Mouse (Mus musculus) heart, embryonic 14.5 days (tissue): ENCODE measurements around the gene Tbr1. TPM values are rescaled to one million over a fixed set of nuclear protein-coding genes. Genes with fewer than 3 reads are reported as not detected.

Experiments
- ATAC-seq: fragments of 200-750 bp; cut with Nextera tagmentation; 2 replicates; pipeline ENCODE4 v1.8.0; 2017; ENCODE audit warnings: low read depth, moderate TSS enrichment; ENCODE audit not compliant: insufficient number of reproducible peaks, insufficient read depth, low FRiP score
- H3K27ac ChIP-seq, 2 experiments: fragments of 200-500 bp in 1 of 2; fragments of 300-500 bp in 1 of 2; sonication (generic) in 1 of 2; replicated peaks in 1 of 2; 2 replicates each; pipeline ENCODE4 v1.5.1; 2012 to 2014; ENCODE audit warnings: low read depth in 2 of 2, low read length in 2 of 2, control low read depth in 1 of 2, mild to moderate bottlenecking in 1 of 2, mixed read lengths in 1 of 2; ENCODE audit not compliant: control insufficient read depth in 1 of 2, insufficient read depth in 1 of 2
- H3K27me3 ChIP-seq: fragments of 300-500 bp; sonication (generic); 2 replicates; pipeline ENCODE4 v1.6.1; 2014; ENCODE audit warnings: mild to moderate bottlenecking, low read length, control low read depth; ENCODE audit not compliant: control insufficient read depth, insufficient read depth
- H3K36me3 ChIP-seq: fragments of 300-500 bp; sonication (generic); 2 replicates; pipeline ENCODE4 v1.6.1; 2014; ENCODE audit warnings: mild to moderate bottlenecking, control low read depth, low read length, mixed read lengths; ENCODE audit not compliant: control insufficient read depth, insufficient read depth
- H3K4me1 ChIP-seq, 2 experiments: fragments of 200-500 bp in 1 of 2; fragments of 300-500 bp in 1 of 2; sonication (generic) in 1 of 2; 2 replicates each; pipeline ENCODE4 v1.6.1; 2012 to 2014; ENCODE audit warnings: low read length in 2 of 2, control low read depth in 1 of 2, mixed read lengths in 1 of 2; ENCODE audit not compliant: control insufficient read depth in 2 of 2, insufficient read depth in 2 of 2
- H3K4me2 ChIP-seq: fragments of 300-500 bp; sonication (generic); 2 replicates; pipeline ENCODE4 v1.6.1; 2014; ENCODE audit warnings: mild to moderate bottlenecking, low read length
- H3K4me3 ChIP-seq, 2 experiments: fragments of 200-500 bp in 1 of 2; fragments of 300-500 bp in 1 of 2; sonication (generic) in 1 of 2; 2 replicates each; pipeline ENCODE4 v1.5.1; 2012 to 2014; ENCODE audit warnings: low read length in 2 of 2, mild to moderate bottlenecking in 2 of 2, control low read depth in 1 of 2, low read depth in 1 of 2, moderate library complexity in 1 of 2; ENCODE audit not compliant: control insufficient read depth in 1 of 2, insufficient read depth in 1 of 2
- H3K9ac ChIP-seq: fragments of 300-500 bp; sonication (generic); 2 replicates; pipeline ENCODE4 v1.6.1; 2014; ENCODE audit warnings: mild to moderate bottlenecking, low read length
- H3K9me3 ChIP-seq: fragments of 300-500 bp; sonication (generic); 2 replicates; pipeline ENCODE4 v1.6.1; 2016; ENCODE audit warnings: low read length, control low read depth; ENCODE audit not compliant: control insufficient read depth
- WGBS: fragments of 180-500 bp; shearing (Covaris S2); extraction: QIAGEN DNeasy Blood & Tissue Kit; methylation state at CpG from one replicate; pipeline ENCODE4 v1.1.7; 2014; 5-methylcytosine and 5-hydroxymethylcytosine counted together
- microRNA-seq: library from miRNA; unstranded; fragments of <30 nt; microRNA quantifications from one replicate; pipeline ENCODE4, GENCODE M21; 2016
- polyA plus RNA-seq: library from polyadenylated mRNA; unstranded; fragments of >200 nt; fragmentation: Nextera tagmentation; extraction: Ambion mirVana; gene quantifications from 2 replicates; pipeline ENCODE4 v1.2.1, GENCODE M21; 2014

Gene Tbr1
- polyA plus RNA-seq, 1 experiment from 2014 or later = not detected

DNA sequence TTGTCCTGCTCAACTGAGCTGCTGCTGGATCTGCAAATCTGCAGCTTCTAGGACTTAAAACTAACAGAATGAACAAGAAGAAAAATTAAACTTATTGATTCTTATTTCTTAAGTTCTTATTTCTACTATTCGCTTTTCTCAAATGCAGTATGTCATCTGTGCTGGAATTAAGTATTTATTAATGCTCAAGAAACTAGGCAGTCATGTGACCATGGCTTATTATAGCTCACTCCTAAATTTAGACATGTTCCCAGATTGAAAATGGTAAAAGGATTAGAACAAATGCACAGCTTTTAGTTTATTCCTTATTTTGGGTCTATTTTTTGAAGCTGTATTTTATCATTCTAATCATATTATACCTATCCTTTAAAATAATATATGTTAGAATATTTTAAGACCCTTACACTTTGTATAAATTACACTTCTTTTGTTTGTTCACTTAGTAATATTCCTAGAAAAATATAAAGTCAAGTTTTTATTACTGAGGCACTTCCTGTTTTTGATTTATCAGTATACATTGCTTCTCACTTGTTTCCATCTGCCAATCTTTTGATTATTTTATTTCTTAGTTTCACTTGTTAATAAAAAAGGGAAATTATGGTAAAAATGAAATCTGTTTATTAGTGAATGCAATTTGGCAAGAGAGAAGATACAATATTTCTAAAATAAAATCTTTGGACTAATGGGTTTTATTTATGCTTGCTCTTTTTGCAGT lies 20.9 kb downstream of the Tbr1 start:
- Histone ChIP-seq H3K9ac (no peak overlapping the region), H3K27ac (no peak overlapping the region), H3K4me3 (no peak overlapping the region), H3K27me3 (peaks cover 10% of the 10 kb centered on the region; the same call in 1 of the 2 replicates), H3K4me2 (no peak overlapping the region), H3K9me3 (no peaks in the 10 kb centered on the region), H3K36me3 (no peaks in the 10 kb centered on the region), H3K4me1 (no peaks in the 10 kb centered on the region)
- no peak for ATAC-seq
- WGBS = 64% methylated on average over 1 of the region's 1 CpGs

DNA sequence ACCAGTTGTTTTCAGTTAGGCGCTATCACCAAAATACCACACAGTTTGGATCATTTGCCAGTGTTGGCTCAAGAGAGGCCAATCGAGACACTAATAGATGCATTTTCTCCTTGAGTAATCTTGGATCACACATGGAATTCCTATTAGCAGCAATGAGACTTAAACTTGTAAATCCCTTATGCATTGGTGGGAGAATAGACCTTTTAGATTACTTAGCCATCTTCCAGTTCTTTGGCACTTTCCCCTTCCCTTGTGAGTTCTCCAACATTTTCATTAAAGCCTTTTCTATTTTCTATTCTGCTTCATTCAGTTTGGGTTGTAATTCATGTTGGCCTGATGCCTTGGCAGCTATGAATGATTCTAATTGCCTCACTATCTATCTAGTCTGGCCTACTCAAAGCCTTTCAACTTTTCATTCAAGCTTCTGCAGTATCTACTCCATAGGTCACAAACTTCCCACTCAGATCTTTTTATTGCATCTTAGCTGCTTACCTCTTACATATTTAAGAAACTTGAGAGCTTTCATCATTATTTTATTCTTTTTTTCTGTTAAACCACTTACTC lies 34.6 kb downstream of the Tbr1 start:
- no peak for ATAC-seq
- H3K4me1 ChIP-seq = no peaks in the 10 kb centered on the region
- no peak overlapping the region for H3K27ac ChIP-seq
- H3K36me3 ChIP-seq = no peaks in the 10 kb centered on the region
- 76% methylated on average over 2 of the region's 2 CpGs for WGBS
- no peaks in the 10 kb centered on the region for H3K9me3 ChIP-seq
- H3K4me3 ChIP-seq = no peak overlapping the region
- no peak overlapping the region for H3K4me2 ChIP-seq
- H3K9ac ChIP-seq = no peak overlapping the region
- no peaks in the 10 kb centered on the region for H3K27me3 ChIP-seq

Small RNA genes within 50 kb of the gene (microRNA-seq; reads per million reads assigned to microRNA genes)
- not detected for gene Gm22403

Other genes with a start within 250 kb of the Tbr1 start
- 26.1 and 26.3 TPM in 2 replicates for gene Tank, start 224.3 kb upstream of the Tbr1 start, polyA plus RNA-seq
- 128 and 134 TPM in 2 replicates for gene Psmd14, start 91.2 kb upstream of the Tbr1 start, polyA plus RNA-seq
- 0.23 and 0.46 TPM in 2 replicates for gene Slc4a10, start 243.5 kb downstream of the Tbr1 start, polyA plus RNA-seq